Mouse (Mus musculus): Measurements from ENCODE around the gene B3gnt8. TPM values are rescaled to one million over a fixed set of nuclear protein-coding genes. Genes with fewer than 3 reads are reported as not detected.

Gene B3gnt8
- polyA plus RNA-seq, 1 experiment, result 0.96 TPM

DNA sequence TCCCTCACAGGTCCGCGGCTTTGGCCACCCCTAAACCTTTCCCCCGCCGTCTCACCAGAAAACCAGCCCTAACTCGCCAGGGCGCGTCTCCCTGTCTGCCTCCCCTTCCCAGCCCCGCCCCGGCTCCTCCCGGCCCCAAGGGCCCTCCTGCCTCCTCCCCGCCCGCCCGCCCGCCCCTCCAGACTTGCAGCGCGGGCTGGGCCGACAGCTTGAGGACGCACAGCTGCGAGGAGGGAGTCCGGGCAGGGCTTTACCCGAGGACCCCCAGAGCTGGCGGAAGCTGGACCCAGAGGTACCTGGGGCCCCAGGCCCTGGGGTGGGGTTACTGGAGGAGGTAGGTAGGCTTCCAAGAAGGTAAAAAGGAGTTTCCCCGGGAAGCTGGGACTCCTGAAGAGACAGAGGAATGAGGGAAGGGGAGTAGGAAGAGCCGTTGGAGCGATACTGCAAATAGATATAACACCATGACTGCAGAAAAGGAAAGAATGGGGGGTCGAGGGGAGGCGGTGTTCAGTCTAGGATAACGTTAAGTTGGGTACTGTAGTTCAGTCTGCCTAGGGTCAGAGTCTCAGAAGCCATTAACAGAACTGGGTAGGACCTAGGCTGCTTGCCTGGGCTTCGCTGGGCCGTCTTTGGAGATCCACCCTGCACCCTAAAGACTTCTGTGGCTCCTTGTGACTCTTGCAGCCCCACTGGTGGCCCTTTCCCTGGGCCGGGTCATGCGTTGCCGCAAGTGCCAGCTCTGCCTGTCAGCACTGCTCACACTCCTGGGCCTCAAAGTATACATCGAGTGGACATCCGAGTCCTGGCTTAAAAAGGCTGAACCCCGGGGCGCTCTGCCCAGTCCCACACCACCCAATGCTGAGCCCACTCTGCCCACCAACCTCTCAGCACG is 1.2 kb downstream of the B3gnt8 start:
- peak overlapping the region; percentile 60 for H3ac ChIP-seq (ENCODE audit: control insufficient read depth, insufficient read length, low read depth)
- H3K27me3 ChIP-seq (ENCODE audit: control insufficient read depth, insufficient read depth, insufficient read length), result no peaks in the 10 kb centered on the region
- no peak for TF ChIP-seq USF1 (IDR thresholded peaks at IDR 0.05; ENCODE audit: low read depth)
- TF ChIP-seq FOSL1 (IDR thresholded peaks at IDR 0.05; ENCODE audit: insufficient read depth, low read length, poor library complexity, severe bottlenecking), result no peak
- TF ChIP-seq MAX (IDR thresholded peaks at IDR 0.05), result no peak
- TF ChIP-seq MYOG (IDR thresholded peaks at IDR 0.05; ENCODE audit: control insufficient read depth, extremely low read depth, insufficient read length), result no peak
- no peak for TF ChIP-seq CTCF (IDR thresholded peaks at IDR 0.05; ENCODE audit: control insufficient read depth, insufficient read depth, insufficient read length)
- no peak for TF ChIP-seq CEBPB (IDR thresholded peaks at IDR 0.05; ENCODE audit: low read depth)
- TF ChIP-seq MYOD1 (IDR thresholded peaks at IDR 0.05; ENCODE audit: control insufficient read depth, insufficient read length, low read depth), result no peak
- no peaks in the 10 kb centered on the region for H3K36me3 ChIP-seq (ENCODE audit: control insufficient read depth, insufficient read depth)
- H3K4me3 ChIP-seq (ENCODE audit: insufficient read depth, poor library complexity, severe bottlenecking), result no peak overlapping the region
- no peaks in the 10 kb centered on the region for H3K79me2 ChIP-seq (ENCODE audit: control insufficient read depth, insufficient read depth)
- H3K79me3 ChIP-seq (ENCODE audit: low read depth), result no peaks in the 10 kb centered on the region

- no peaks in the 10 kb centered on the region for H3K36me3 ChIP-seq (ENCODE audit: control insufficient read depth, insufficient read depth)
- TF ChIP-seq CEBPB (IDR thresholded peaks at IDR 0.05; ENCODE audit: low read depth), result no peak
- no peak for TF ChIP-seq USF1 (IDR thresholded peaks at IDR 0.05; ENCODE audit: low read depth)
- TF ChIP-seq MAX (IDR thresholded peaks at IDR 0.05), result no peak
- TF ChIP-seq FOSL1 (IDR thresholded peaks at IDR 0.05; ENCODE audit: insufficient read depth, low read length, poor library complexity, severe bottlenecking), result no peak
- no peak for TF ChIP-seq MYOD1 (IDR thresholded peaks at IDR 0.05; ENCODE audit: control insufficient read depth, insufficient read length, low read depth)
- TF ChIP-seq MYOG (IDR thresholded peaks at IDR 0.05; ENCODE audit: control insufficient read depth, extremely low read depth, insufficient read length), result no peak
- no peak for TF ChIP-seq CTCF (IDR thresholded peaks at IDR 0.05; ENCODE audit: control insufficient read depth, insufficient read depth, insufficient read length)
- H3K4me3 ChIP-seq (ENCODE audit: insufficient read depth, poor library complexity, severe bottlenecking), result no peak overlapping the region
- H3ac ChIP-seq (ENCODE audit: control insufficient read depth, insufficient read length, low read depth), result peak overlapping the region; percentile 28
- H3K79me2 ChIP-seq (ENCODE audit: control insufficient read depth, insufficient read depth), result no peaks in the 10 kb centered on the region
- no peaks in the 10 kb centered on the region for H3K79me3 ChIP-seq (ENCODE audit: low read depth)
- H3K27me3 ChIP-seq (ENCODE audit: control insufficient read depth, insufficient read depth, insufficient read length), result no peaks in the 10 kb centered on the region
These were observed 1.8 kb downstream of the B3gnt8 start for GRCm38 (mm10) chr7:25628323-25628620.

DNA sequence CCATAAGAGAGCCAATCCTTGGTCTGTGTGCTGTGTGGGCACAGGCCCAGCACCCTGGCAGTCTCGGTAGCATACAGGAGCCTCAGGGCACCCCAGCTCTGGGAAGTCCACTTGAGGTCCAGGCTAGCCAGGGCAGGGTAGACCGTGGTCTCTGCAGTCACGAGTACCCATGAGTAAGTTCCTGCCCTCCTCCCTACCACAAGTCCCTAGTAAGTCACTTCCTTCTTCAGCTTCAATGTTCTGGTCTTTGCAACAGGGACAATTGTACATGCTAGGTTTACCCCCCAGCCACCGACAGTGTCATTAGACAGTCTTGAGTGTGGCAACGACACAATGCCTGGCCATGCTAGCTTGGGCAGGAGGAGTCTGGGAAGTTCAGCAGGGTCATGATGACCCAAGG is 6.2 kb downstream of the B3gnt8 start:
- Histone ChIP-seq H3K4me3 (ENCODE audit: insufficient read depth, poor library complexity, severe bottlenecking) (no peak overlapping the region), H3K79me3 (ENCODE audit: low read depth) (no peaks in the 10 kb centered on the region), H3K36me3 (ENCODE audit: control insufficient read depth, insufficient read depth) (no peaks in the 10 kb centered on the region), H3K27me3 (ENCODE audit: control insufficient read depth, insufficient read depth, insufficient read length) (no peaks in the 10 kb centered on the region), H3K79me2 (ENCODE audit: control insufficient read depth, insufficient read depth) (no peaks in the 10 kb centered on the region), H3ac (ENCODE audit: control insufficient read depth, insufficient read length, low read depth) (no peak overlapping the region)
- TF ChIP-seq MYOG (IDR thresholded peaks at IDR 0.05; ENCODE audit: control insufficient read depth, extremely low read depth, insufficient read length) (no peak), MAX (IDR thresholded peaks at IDR 0.05) (no peak), CEBPB (IDR thresholded peaks at IDR 0.05; ENCODE audit: low read depth) (no peak), FOSL1 (IDR thresholded peaks at IDR 0.05; ENCODE audit: insufficient read depth, low read length, poor library complexity, severe bottlenecking) (no peak), CTCF (IDR thresholded peaks at IDR 0.05; ENCODE audit: control insufficient read depth, insufficient read depth, insufficient read length) (no peak), USF1 (IDR thresholded peaks at IDR 0.05; ENCODE audit: low read depth) (no peak), MYOD1 (IDR thresholded peaks at IDR 0.05; ENCODE audit: control insufficient read depth, insufficient read length, low read depth) (no peak)

DNA sequence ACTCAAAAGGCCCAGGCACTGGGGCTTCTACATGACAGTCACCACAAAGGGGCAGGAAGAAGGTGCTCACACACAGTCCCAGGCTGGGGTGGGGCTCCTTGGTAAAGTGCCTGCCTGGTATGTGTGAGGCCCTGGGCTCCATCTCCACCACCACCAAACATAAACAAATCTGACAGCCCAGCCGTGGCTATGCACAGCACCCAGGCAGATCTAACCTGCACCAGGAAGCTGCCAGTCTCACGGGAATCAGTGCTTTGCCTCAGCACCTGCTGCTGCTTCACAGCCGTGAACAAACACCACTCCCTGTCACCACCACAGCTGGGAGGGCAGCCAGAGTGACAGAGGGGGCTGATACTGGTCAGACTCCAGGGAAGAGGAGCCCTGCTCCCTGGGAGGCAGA is 9.9 kb downstream of the B3gnt8 start:
- TF ChIP-seq CTCF (IDR thresholded peaks at IDR 0.05; ENCODE audit: control insufficient read depth, insufficient read depth, insufficient read length), result no peak
- no peak for TF ChIP-seq MYOG (IDR thresholded peaks at IDR 0.05; ENCODE audit: control insufficient read depth, extremely low read depth, insufficient read length)
- TF ChIP-seq MAX (IDR thresholded peaks at IDR 0.05), result no peak
- no peak for TF ChIP-seq CEBPB (IDR thresholded peaks at IDR 0.05; ENCODE audit: low read depth)
- TF ChIP-seq USF1 (IDR thresholded peaks at IDR 0.05; ENCODE audit: low read depth), result no peak
- no peak for TF ChIP-seq FOSL1 (IDR thresholded peaks at IDR 0.05; ENCODE audit: insufficient read depth, low read length, poor library complexity, severe bottlenecking)
- peak; percentile 87 for TF ChIP-seq MYOD1 (IDR thresholded peaks at IDR 0.05; ENCODE audit: control insufficient read depth, insufficient read length, low read depth)
- no peaks in the 10 kb centered on the region for H3K36me3 ChIP-seq (ENCODE audit: control insufficient read depth, insufficient read depth)

DNA sequence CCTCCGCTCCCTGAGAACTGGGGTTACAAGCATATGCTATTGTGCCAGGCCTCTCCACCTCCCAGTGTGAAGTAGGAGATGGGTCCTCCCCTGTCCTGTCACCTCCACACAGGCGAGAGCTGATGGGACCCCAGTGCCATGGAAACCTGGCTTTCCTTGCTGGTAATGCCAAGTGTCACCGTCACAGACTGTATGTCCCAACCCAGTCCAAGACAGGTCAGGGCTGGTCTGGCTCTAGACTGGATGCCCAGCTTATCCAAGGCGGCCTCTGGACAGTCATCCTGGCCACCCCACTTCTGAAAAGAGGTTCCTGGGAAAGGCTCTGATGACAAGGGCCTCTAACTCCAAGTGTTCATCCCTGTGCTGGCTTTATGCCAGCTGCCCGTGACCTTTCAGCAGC is 10.6 kb downstream of the B3gnt8 start:
- Histone ChIP-seq H3K36me3 (ENCODE audit: control insufficient read depth, insufficient read depth) (no peaks in the 10 kb centered on the region), H3K4me3 (ENCODE audit: insufficient read depth, poor library complexity, severe bottlenecking) (no peak overlapping the region), H3ac (ENCODE audit: control insufficient read depth, insufficient read length, low read depth) (no peak overlapping the region), H3K79me3 (ENCODE audit: low read depth) (no peaks in the 10 kb centered on the region), H3K79me2 (ENCODE audit: control insufficient read depth, insufficient read depth) (no peaks in the 10 kb centered on the region), H3K27me3 (ENCODE audit: control insufficient read depth, insufficient read depth, insufficient read length) (no peaks in the 10 kb centered on the region)
- TF ChIP-seq MAX (IDR thresholded peaks at IDR 0.05), result no peak
- TF ChIP-seq FOSL1 (IDR thresholded peaks at IDR 0.05; ENCODE audit: insufficient read depth, low read length, poor library complexity, severe bottlenecking), result no peak
- no peak for TF ChIP-seq CTCF (IDR thresholded peaks at IDR 0.05; ENCODE audit: control insufficient read depth, insufficient read depth, insufficient read length)
- TF ChIP-seq MYOD1 (IDR thresholded peaks at IDR 0.05; ENCODE audit: control insufficient read depth, insufficient read length, low read depth), result no peak
- no peak for TF ChIP-seq CEBPB (IDR thresholded peaks at IDR 0.05; ENCODE audit: low read depth)
- TF ChIP-seq USF1 (IDR thresholded peaks at IDR 0.05; ENCODE audit: low read depth), result no peak
- TF ChIP-seq MYOG (IDR thresholded peaks at IDR 0.05; ENCODE audit: control insufficient read depth, extremely low read depth, insufficient read length), result no peak

More for the DNA sequence above, 9.9 kb downstream of the B3gnt8 start:
- Histone ChIP-seq H3K4me3 (ENCODE audit: insufficient read depth, poor library complexity, severe bottlenecking) (no peak overlapping the region), H3K79me3 (ENCODE audit: low read depth) (no peaks in the 10 kb centered on the region), H3K79me2 (ENCODE audit: control insufficient read depth, insufficient read depth) (no peaks in the 10 kb centered on the region), H3ac (ENCODE audit: control insufficient read depth, insufficient read length, low read depth) (no peak overlapping the region), H3K27me3 (ENCODE audit: control insufficient read depth, insufficient read depth, insufficient read length) (no peaks in the 10 kb centered on the region)

Measured in C2C12 (cell line).